Mouse (Mus musculus) bone marrow macrophage, adult 2 months (primary cell): ENCODE results near the gene Tubb4a. TPM values are rescaled to one million over a fixed set of nuclear protein-coding genes. Genes with fewer than 3 reads are reported as not detected.

Experiments
- H3K27ac ChIP-seq: 2 replicates; pipeline ENCODE4 v1.5.1; 2012; ENCODE audit warnings: low read depth, low read length; ENCODE audit not compliant: insufficient read depth
- H3K4me1 ChIP-seq: 2 replicates; pipeline ENCODE4 v1.6.1; 2012; ENCODE audit warnings: low read length; ENCODE audit not compliant: control insufficient read depth, insufficient read depth
- H3K4me3 ChIP-seq: 2 replicates; pipeline ENCODE4 v1.5.1; 2012; ENCODE audit warnings: mild to moderate bottlenecking, low read length, moderate library complexity; ENCODE audit not compliant: insufficient read depth
- CTCF ChIP-seq: IDR thresholded peaks from 2 replicates; pipeline ENCODE4 v1.5.1; 2012; ENCODE audit warnings: low read depth, mild to moderate bottlenecking, low read length, moderate library complexity
- POLR2A ChIP-seq: IDR thresholded peaks from 2 replicates; pipeline ENCODE4 v1.6.1; 2012; ENCODE audit warnings: mild to moderate bottlenecking, low read depth, low read length, borderline replicate concordance
- polyA plus RNA-seq: library from polyadenylated mRNA; stranded (reverse); fragments of >200 nt; gene quantifications from 2 replicates; pipeline ENCODE4 v1.2.4, GENCODE M21; 2012; ENCODE audit not compliant: missing spikeins, insufficient read depth, insufficient read length

Gene Tubb4a
- polyA plus RNA-seq, 1 experiment: 0.91 TPM

DNA sequence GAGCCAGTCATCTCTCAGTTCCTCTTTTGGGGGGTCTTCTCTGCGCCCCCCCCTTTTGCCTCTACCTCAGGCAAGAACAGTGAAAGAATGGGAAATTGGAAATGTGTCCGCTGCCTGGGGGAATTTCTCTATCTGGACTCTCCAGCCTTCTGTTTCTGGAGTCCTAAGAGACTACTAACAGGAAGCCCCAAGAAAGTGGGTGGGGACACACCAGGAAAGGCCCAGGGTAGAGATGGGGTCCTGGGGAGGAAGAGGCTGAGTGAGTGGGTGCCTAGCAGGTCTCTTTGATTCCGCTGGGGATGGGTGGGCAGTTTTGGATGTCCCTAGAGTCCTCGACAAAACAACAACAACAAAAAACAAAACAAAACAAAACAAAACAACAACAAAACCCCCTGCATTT lies 16.9 kb upstream of the Tubb4a start:
- Histone ChIP-seq H3K27ac (peak overlapping the region; percentile 83), H3K4me1 (peaks cover 58% of the 10 kb centered on the region), H3K4me3 (peak overlapping the region; percentile 71)
- TF ChIP-seq POLR2A (no peak), CTCF (no peak)

GRCm38 (mm10) chr17:57102276-57102675 lies 14.7 kb upstream of the Tubb4a start:
- TF ChIP-seq CTCF: no peak
- TF ChIP-seq POLR2A: no peak
- Histone ChIP-seq H3K27ac (no peak overlapping the region), H3K4me3 (no peak overlapping the region), H3K4me1 (peaks cover 57% of the 10 kb centered on the region)

GRCm38 (mm10) chr17:57099629-57100325 lies 12.2 kb upstream of the Tubb4a start:
- Histone ChIP-seq H3K4me3 (no peak overlapping the region), H3K27ac (no peak overlapping the region), H3K4me1 (peaks cover 47% of the 10 kb centered on the region)
- TF ChIP-seq POLR2A (no peak), CTCF (no peak)

- Histone ChIP-seq H3K4me1 (peaks cover 40% of the 10 kb centered on the region), H3K4me3 (no peak overlapping the region), H3K27ac (peak overlapping the region; percentile 63)
- TF ChIP-seq CTCF: no peak
- no peak for TF ChIP-seq POLR2A
These were observed 10.7 kb upstream of the Tubb4a start for GRCm38 (mm10) chr17:57098321-57098720.

DNA sequence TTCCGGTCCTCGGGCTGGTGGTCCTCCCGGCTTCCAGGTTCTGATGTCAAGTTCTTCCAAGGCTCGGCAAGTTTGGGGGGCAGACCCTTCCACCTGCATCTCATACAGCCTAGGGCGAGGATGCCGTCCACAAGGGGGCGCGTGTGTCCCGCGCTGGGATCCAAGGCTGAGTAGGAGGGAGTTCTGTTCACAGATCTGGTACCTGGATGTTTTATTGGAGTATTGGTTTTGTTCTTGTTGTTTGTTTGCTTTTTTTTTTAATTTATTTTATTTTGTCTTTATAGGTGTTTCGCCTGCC lies 9.0 kb upstream of the Tubb4a start:
- TF ChIP-seq POLR2A (no peak), CTCF (peak; percentile 97)
- H3K4me1 ChIP-seq: peaks cover 35% of the 10 kb centered on the region
- no peak overlapping the region for H3K27ac ChIP-seq
- H3K4me3 ChIP-seq: no peak overlapping the region

DNA sequence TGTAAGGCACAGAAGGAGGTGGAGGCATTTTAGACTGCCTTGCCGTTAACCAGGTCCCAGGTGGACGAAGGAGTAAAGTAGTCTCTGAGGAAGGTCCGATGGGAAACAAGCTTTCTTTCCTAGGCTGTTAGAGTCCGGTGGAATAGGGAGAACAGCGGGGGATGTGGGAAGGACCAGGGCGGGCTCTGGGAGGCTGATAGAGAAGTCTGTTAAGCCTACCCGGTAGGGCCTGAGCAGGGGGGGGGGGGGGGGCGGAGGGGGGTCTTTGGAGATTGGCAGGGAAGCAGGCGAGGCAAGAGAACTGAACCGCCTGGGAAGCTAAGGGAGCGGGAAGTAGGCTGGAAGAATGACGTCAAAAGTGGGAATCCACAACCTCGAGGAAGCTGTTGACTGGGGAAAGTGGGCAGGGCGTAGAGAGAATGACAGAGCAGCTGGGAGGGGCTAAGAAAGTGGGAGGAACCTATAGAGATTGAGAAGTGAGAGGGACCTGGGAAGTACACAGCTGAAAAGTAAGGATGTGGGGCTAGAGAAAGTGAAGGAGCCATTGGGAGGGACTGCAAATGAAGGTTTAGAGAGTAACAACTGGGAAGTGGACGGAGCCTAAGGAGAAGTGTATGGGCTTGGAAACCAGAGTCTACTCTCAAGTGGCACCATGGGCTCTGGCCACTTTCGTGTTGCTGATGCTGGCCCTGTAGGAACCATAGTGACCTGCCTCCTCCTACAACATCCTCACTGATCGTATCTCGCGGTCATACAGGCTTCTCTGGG lies 8.5 kb upstream of the Tubb4a start:
- no peak overlapping the region for H3K27ac ChIP-seq
- no peak overlapping the region for H3K4me3 ChIP-seq
- peaks cover 35% of the 10 kb centered on the region for H3K4me1 ChIP-seq
- TF ChIP-seq CTCF (no peak), POLR2A (no peak)

DNA sequence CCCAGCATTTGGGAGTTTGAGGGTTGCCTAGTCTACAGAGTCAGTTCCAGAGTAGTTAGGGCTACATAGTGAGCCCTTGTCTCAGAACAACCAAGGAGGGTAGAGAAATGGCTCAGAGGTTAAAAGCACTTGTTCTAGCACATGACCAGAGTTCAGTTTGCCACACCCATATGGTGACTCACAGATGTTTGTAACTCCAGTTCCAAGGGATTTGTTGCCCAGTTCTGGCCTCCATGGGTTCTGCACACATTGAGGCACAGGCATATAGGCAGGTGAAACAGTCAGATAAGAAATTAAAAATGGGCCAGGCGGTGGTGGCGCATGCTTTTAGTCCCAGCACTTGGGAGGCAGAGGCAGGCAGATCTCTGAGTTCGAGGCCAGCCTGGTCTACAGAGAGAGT lies 6.6 kb upstream of the Tubb4a start:
- TF ChIP-seq POLR2A (no peak), CTCF (no peak)
- no peak overlapping the region for H3K4me3 ChIP-seq
- H3K27ac ChIP-seq: no peak overlapping the region
- H3K4me1 ChIP-seq: peaks cover 29% of the 10 kb centered on the region

DNA sequence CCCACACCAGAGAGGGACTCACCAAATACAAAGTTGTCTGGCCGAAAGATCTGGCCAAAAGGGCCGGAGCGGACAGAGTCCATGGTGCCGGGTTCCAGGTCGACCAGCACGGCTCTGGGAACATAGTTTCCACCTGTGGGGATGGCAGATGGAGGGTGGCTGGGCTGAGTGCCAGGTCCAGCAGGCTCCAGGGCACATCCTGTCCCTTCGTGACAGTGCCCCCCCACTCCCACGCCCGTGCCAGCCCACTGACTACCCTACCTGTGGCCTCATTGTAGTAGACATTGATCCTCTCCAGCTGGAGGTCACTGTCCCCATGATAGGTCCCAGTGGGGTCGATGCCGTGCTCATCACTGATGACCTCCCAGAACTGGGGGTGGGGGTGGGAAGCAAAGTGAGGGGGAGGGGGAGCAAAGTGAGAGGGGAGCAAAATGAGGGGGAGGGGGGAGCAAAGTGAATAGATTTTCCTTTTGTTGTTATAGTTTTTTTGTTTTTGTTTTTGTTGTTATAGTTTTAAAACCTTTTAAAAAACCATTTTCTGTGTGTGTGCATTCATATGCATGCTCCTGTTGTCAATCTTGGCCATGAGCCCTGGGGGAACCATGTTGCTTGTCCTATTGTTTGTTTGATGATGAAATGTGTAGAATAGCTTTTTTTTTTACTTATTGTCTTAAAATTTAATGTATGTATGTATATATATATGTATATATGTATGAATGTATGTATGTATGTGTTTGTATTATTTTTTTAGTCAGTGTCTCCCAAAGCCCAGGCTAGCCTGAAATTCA lies 1.4 kb downstream of the Tubb4a start:
- Histone ChIP-seq H3K4me1 (peaks cover 16% of the 10 kb centered on the region), H3K4me3 (no peak overlapping the region)
- TF ChIP-seq CTCF (no peak), POLR2A (no peak)

DNA sequence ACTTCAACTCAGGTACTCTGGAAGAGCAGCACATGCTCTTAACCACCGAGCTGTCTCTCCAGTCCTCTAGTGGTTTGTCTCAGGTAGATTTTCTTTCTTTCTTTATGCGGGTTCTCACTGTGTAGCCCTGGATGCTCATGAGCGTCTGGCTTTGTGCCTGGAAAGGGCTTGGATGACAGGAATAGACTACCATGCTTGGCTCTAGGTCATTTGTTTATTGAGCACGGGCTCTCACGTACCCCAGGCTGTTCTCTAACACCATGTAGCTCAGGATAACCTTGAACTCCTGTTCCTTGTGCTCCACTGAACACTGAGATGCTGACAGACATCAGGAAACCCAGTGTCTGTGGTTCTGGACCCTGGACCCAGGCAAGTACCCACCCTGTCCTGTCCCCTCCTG lies 5.1 kb downstream of the Tubb4a start:
- H3K4me3 ChIP-seq: no peak overlapping the region
- H3K27ac ChIP-seq: no peak overlapping the region
- H3K4me1 ChIP-seq: peaks cover 27% of the 10 kb centered on the region
- TF ChIP-seq POLR2A (no peak), CTCF (no peak)

More for the DNA sequence above, 1.4 kb downstream of the Tubb4a start:
- no peak overlapping the region for H3K27ac ChIP-seq
